Mouse (Mus musculus) testis, postnatal 10 days (tissue): Measurements from ENCODE around the gene Pck2.

Source experiments
- DNase-seq: peaks from one replicate; pipeline ENCODE4 v3.0.0; 2021; ENCODE audit warnings: low spot score

The Pck2 gene

GRCm38 (mm10) chr14:55527940-55528339 lies 12.1 kb upstream of the Pck2 start:
- DNase-seq = no peak

GRCm38 (mm10) chr14:55536116-55536745 lies 3.8 kb upstream of the Pck2 start:
- DNase-seq = peak; percentile 72

- peak; percentile 94 for DNase-seq
Observed at GRCm38 (mm10) chr14:55540787-55541321, 788 bp downstream of the Pck2 start.

GRCm38 (mm10) chr14:55542268-55542667 lies 2.2 kb downstream of the Pck2 start:
- DNase-seq = no peak

GRCm38 (mm10) chr14:55544334-55544733 lies 4.3 kb downstream of the Pck2 start:
- DNase-seq = peak; percentile 68

GRCm38 (mm10) chr14:55550191-55550590 lies 10.1 kb downstream of the Pck2 start:
- DNase-seq = no peak

- DNase-seq = no peak
Observed at GRCm38 (mm10) chr14:55551347-55551746, 11.3 kb downstream of the Pck2 start.

- DNase-seq = no peak
Observed at GRCm38 (mm10) chr14:55551794-55552193, 11.7 kb downstream of the Pck2 start.

- DNase-seq = no peak
Observed at GRCm38 (mm10) chr14:55554635-55555034, 14.6 kb downstream of the Pck2 start.

GRCm38 (mm10) chr14:55555788-55556187 lies 15.7 kb downstream of the Pck2 start:
- DNase-seq = no peak

- DNase-seq = peak; percentile 91
Observed at GRCm38 (mm10) chr14:55557003-55557402, 16.9 kb downstream of the Pck2 start.

GRCm38 (mm10) chr14:55557587-55557986 lies 17.5 kb downstream of the Pck2 start:
- no peak for DNase-seq

- DNase-seq = no peak
Observed at GRCm38 (mm10) chr14:55558740-55559448, 18.8 kb downstream of the Pck2 start.

- DNase-seq = peak; percentile 90
Observed at GRCm38 (mm10) chr14:55559799-55560201, 19.7 kb downstream of the Pck2 start, which contains the start of gene Dcaf11. Gene Dcaf11, plus strand, starts transcription at chr14:55560006.

- DNase-seq = peak; percentile 98
Observed at GRCm38 (mm10) chr14:55560202-55561073, 20.4 kb downstream of the Pck2 start, which contains the start of gene A730061H03Rik. Gene A730061H03Rik, minus strand, starts transcription at chr14:55560406.

- no peak for DNase-seq
Observed at GRCm38 (mm10) chr14:55561860-55562259, 21.8 kb downstream of the Pck2 start.

- no peak for DNase-seq
Observed at GRCm38 (mm10) chr14:55563249-55563648, 23.2 kb downstream of the Pck2 start.

GRCm38 (mm10) chr14:55565748-55566147 lies 25.7 kb downstream of the Pck2 start:
- DNase-seq = no peak

GRCm38 (mm10) chr14:55567496-55567895 lies 27.4 kb downstream of the Pck2 start:
- DNase-seq = no peak

GRCm38 (mm10) chr14:55570588-55570987 lies 30.5 kb downstream of the Pck2 start:
- no peak for DNase-seq

- no peak for DNase-seq
Observed at GRCm38 (mm10) chr14:55571760-55572159, 31.7 kb downstream of the Pck2 start.

GRCm38 (mm10) chr14:55575302-55575701 lies 35.2 kb downstream of the Pck2 start, which contains the start of gene Fitm1:
Gene Fitm1, plus strand, starts transcription at chr14:55575617.
- no peak for DNase-seq
